Mouse (Mus musculus): Measurements from ENCODE around the gene Gm10392. TPM values are rescaled to one million over a fixed set of nuclear protein-coding genes. Genes with fewer than 3 reads are reported as not detected.
"Not testable (repeated sequence)": the region's sequence is repeated elsewhere in the genome, so short reads cannot be mapped to it uniquely, and the experiment has no call there.

Gm10392 gene
- not detected for total RNA-seq (2021)

- peak in 1 of 2 experiments; percentile 61 for DNase-seq (ENCODE audit: extremely low spot score in 1 of 2, low spot score in 2 of 2)
- intact Hi-C loops (cut with DNase I), result no loop called here
Measured at GRCm38 (mm10) chr11:77519043-77519442, at the start of gene Gm10392. Gene Gm10392 (minus strand): TSS chr11:77519198.

- intact Hi-C loops (cut with DNase I), result no loop called here
- DNase-seq (ENCODE audit: extremely low spot score in 1 of 2, low spot score in 2 of 2), result no peak
Measured at GRCm38 (mm10) chr11:77545261-77545660, 26.3 kb upstream of the Gm10392 start.

DNA sequence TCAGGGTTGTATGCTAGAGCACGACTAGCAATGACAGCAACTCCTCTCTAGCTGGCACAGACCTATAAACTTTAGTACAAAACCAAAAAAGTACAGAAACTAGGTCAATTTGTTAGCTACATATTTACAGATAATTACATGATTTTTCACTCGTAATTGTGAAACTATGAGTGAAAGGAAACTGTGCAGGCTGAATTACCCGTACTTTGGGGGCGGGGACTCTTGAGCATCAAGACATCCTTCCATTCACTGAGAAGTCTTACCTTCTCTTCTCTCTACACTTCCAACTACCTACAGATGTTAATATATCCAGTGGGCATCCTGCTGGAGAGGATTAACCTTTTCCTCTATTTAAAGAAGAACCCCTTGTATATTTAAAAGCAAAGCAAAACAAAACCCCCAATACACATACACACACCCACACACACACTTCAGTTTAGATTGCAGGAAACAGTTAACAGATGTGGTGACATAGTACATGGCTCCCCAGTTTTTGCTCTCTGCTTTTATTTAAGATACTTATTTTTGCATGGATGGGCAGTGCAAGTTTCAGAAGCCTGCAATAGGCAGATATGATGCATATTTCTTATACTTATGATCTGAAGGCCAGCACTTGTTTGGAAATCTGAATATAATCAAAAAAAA lies 13.3 kb upstream of the Gm10392 start:
- no peak for DNase-seq (ENCODE audit: extremely low spot score in 1 of 2, low spot score in 2 of 2)
- intact Hi-C loops (cut with DNase I), result no loop called here

GRCm38 (mm10) chr11:77530862-77531261 lies 11.9 kb upstream of the Gm10392 start:
- no peak for DNase-seq (ENCODE audit: extremely low spot score in 1 of 2, low spot score in 2 of 2)
- intact Hi-C loops (cut with DNase I), result no loop called here

DNA sequence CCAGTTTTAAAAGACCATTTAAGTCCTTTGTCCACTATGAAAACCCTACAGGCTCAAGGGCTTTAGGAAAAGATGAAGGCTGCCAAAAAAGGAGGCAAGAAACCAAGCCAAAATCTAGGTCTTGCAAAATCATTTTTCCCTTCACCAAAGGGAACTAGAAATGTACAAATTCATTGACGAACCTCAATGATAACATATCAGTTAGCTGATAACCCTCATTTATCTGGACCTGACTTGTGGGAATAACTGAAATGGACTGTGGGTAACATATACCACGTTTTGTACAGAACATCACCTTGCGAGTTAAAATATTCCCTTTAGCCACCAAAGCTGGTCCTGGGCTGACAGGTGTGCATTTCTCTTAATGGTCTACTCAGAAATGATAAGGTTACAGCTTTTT lies 10.6 kb upstream of the Gm10392 start:
- no peak for DNase-seq (ENCODE audit: extremely low spot score in 1 of 2, low spot score in 2 of 2)
- intact Hi-C loops (cut with DNase I), result no loop called here

DNA sequence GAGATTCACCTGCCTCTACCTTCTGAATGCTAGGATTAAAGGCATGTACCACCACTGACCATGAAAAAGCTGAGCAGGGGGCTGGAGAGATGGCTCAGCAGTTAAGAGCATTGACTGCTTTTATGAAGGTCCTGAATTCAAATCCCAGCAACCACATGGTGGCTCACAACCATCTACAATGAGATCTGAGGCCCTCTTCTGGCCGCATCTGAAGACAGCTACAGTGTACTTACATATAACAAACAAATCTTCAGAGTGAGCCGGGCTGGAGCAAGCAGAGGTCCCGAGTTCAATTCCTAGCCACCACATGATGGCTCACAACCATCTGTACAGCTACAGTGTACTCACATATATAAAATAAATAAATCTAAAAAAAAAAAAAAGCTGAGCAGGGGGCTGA lies 9.4 kb upstream of the Gm10392 start:
- DNase-seq (ENCODE audit: extremely low spot score in 1 of 2, low spot score in 2 of 2); intact Hi-C loops (cut with DNase I): not testable (repeated sequence)

- no peak for DNase-seq (ENCODE audit: extremely low spot score in 1 of 2, low spot score in 2 of 2)
- intact Hi-C loops (cut with DNase I), result no loop called here
Measured at GRCm38 (mm10) chr11:77525804-77526486, 6.9 kb upstream of the Gm10392 start.

DNA sequence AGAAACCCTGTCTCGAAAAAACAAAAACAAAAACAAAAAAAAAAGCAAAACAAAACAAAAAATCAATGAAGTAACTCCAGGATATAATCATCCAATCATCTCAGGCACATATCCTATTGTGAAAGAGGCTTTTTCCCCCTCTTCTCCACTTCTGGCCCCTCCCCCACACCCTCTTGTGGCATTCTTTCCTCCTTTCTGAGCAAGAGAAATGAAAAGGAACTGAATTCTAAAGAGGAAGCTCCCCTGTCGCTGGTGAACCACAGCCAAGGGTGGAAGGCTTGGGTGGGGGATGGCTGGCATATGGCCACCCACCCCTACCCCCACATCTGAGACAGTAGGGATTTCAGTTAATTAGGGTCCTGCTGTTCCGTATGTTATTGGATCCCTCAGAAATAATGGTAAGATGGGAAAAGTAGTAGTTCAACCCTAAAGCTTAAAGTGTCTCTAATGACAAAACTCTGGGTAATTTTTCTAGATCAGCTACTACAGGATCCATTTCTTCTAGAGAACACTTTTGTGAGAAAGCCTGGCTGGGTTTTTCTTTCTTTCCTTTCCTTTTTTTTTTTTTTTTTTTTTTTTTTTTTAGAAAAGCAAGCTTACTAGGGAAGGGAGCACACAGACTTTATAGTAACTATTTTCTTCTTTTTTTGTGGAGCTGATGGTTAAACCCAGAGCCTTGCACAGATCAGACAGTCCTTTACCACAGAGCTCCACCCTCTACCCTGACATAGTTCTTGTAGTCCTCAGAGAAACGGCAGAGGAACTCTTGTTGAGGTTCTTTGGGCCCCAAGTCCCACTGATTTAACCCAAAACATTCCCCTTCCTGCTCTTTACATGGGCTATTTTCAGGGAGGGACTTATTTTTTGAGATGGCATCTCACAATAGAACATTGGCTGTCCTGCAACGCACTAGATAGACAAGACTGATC lies 1.9 kb upstream of the Gm10392 start:
- intact Hi-C loops (cut with DNase I), result no loop called here

GRCm38 (mm10) chr11:77518051-77518798 lies 773 bp downstream of the Gm10392 start:
- no peak for DNase-seq (ENCODE audit: extremely low spot score in 1 of 2, low spot score in 2 of 2)
- intact Hi-C loops (cut with DNase I), result no loop called here

More for the DNA sequence above, 1.9 kb upstream of the Gm10392 start:
- DNase-seq (ENCODE audit: extremely low spot score in 1 of 2, low spot score in 2 of 2), result peak in 1 of 2 experiments; percentile 66

- intact Hi-C loops (cut with DNase I), result no loop called here
- no peak for DNase-seq (ENCODE audit: extremely low spot score in 1 of 2, low spot score in 2 of 2)
Measured at GRCm38 (mm10) chr11:77516553-77517425, 2.2 kb downstream of the Gm10392 start.

DNA sequence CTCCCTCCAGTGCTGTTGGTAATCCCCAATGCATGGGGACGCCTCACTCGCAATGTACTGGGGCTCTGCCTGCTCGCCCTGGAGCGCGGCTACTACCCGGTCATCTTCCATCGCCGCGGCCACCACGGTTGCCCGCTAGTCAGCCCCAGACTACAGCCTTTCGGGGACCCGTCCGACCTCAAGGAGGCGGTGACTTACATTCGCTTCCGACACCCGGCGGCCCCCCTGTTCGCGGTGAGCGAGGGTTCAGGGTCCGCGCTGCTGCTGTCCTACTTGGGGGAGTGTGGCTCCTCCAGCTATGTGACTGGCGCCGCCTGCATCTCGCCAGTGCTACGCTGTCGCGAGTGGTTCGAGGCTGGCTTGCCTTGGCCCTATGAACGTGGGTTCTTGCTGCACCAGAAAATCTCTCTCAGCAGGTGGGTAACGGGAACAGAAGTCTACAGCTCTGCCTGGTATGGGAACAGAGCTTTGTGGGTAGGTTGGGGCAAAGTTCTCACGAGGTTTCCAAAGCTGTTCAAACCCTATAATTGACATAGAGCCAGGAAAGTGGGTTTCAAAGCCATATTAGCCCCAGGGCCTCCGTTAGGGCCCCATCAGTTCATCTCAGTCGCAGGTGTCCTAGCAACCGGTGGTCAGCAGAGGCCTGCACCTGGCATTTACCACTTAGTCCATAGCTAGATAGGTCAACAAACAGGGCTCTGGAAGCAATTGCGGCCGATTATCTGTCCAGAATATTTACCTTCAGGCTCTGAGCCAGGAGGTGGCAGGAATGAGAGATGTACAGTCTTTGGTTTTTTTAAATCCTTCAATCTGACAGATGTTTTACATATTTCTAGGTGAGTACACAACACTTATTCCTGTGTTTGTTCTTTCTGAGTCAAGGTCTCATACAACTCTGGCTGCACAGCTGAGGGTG lies 3.1 kb downstream of the Gm10392 start, which contains the start of gene Trp53i13:
Gene Trp53i13, minus strand, starts transcription at position 344 of the 916 bp plus-strand sequence.
- peak in 1 of 2 experiments; percentile 53 for DNase-seq (ENCODE audit: extremely low spot score in 1 of 2, low spot score in 2 of 2)
- intact Hi-C loops (cut with DNase I), result no loop called here

DNA sequence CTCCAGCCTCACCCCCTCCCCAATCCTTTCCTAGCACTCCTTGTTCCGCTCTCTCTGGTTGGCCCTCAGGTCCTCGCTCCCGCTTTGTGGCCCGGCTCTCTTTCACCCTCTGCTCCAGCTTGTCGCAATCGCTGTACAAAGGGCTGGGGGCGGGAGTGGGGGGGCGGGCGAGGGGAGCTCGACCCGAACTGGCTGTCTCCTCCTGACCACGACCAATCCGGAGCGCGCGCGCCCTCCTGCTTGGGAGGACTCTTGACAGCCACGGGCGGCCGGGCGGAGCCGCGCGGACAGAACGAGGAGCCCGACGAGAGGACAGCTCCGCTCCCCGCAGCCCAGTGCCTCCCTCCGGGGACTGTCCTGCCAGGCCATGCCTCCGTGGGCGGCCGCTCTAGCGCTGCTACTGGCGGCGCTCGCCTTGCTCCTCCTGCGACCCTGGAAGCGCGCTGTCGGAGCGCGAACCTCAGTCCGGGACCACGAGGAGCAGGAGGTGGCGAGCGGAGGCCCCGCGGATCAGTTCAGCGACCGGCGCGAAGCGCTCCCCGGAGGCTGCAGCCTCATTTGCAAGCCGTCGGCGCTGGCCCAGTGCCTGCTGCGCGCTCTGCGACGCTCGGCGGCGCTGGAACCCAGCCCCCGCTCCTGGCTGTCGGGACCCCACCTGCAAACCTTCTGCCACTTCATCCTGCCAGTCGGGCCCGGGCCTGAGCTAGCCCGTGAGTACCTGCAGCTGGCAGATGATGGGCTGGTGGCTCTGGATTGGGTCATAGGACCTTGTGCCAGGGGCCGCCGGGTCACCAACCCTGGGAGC lies 4.0 kb downstream of the Gm10392 start, which contains the start of gene Abhd15:
Gene Abhd15, plus strand, starts transcription at position 290 of the 805 bp plus-strand sequence.
- DNase-seq (ENCODE audit: extremely low spot score in 1 of 2, low spot score in 2 of 2), result peak in 1 of 2 experiments; percentile 90
- intact Hi-C loops (cut with DNase I), result no loop called here

DNA sequence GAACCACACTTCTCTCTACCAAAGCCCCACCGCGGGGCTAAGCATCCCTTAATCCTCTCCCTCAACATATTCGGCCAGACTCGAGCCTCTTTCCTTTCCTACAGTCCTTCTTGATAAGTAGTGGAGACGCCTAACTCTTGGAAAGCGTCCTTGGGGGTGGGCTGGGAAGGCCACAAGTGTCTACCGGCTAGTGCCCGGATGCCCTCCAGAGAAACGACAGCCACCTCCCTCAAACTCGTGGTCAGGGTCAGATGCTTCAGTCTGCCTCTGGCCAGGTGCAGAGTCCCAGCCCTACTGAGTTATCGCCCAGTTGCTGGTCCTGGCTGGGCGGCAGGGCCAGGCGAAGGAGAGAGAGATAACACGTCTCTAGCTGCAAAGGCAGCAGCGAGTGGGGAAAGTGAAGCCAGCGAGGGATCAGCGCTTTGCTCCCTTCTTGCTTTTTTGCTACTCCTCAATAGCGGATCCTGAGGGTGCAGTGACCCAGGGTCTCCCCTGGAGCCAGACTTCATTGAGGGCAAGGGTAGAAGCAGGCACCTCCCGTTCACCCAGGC lies 4.6 kb downstream of the Gm10392 start:
- intact Hi-C loops (cut with DNase I), result no loop called here
- DNase-seq (ENCODE audit: extremely low spot score in 1 of 2, low spot score in 2 of 2), result no peak

DNA sequence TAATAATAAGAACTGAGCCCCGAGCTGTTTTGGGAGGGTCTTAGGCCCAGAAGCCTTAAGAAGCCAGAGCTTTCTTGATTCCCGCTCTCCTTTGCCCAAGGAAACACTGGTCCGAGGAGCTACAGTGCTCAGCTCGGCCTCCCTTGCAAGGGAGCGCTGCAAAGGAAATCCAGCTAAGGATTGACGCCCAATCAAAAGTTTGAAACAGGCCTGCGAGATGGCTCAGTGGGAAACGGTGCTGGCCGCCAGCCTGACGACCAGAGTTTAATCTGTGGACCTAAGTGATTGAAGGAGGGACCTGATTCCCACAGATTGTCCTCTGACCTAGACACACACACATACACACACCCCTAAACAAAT lies 5.2 kb downstream of the Gm10392 start:
- DNase-seq (ENCODE audit: extremely low spot score in 1 of 2, low spot score in 2 of 2), result no peak
- intact Hi-C loops (cut with DNase I), result no loop called here

DNA sequence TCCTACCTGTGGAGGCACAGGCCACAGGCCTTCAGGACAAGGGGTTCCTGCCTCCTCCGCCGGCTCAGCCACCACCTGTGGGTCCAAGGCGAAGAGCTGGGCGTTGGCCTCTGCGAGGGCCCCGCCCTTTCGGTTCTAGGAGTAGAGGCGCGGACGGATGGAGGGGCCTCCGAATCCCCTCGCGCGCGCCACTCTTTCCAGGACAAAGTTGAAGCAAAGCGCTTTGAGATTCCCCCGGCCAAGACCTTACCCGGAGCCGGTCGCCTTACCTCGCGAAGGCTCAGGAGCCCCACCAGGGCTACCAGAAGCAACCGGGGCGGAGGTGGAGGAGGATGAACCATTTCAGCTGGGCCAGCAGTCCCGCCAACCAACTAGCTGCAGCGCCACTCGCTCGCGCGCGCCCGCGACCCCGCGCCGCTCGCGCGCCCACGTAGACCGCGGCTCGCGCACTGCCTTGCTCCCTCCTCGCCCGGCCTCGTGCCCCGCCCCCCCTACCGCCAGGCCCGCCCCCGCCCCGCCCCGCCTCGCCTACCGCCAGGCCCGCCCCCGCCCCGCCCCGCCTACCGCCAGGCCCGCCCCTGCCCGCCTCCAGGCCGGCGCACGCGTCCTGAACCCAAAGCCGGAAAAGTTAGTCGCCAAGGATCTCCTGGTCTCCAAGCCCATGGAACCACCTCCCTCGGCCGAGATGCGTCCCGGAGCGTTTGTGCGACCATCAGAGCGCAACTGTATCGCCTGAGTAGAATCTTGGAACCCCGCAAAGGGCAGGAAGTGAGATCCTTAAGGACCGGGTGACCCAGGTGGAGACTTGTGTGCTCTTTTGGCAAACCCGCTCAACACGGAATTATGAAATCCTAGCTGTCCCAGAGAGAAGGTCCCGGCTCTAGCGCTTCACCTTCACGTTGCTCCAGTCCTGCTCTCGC lies 5.8 kb downstream of the Gm10392 start:
- intact Hi-C loops (cut with DNase I), result no loop called here
- peak in 1 of 2 experiments; percentile 91 for DNase-seq (ENCODE audit: extremely low spot score in 1 of 2, low spot score in 2 of 2)

Data from left cerebral cortex, postnatal 10 days (tissue).